In the genomic region with DNA sequence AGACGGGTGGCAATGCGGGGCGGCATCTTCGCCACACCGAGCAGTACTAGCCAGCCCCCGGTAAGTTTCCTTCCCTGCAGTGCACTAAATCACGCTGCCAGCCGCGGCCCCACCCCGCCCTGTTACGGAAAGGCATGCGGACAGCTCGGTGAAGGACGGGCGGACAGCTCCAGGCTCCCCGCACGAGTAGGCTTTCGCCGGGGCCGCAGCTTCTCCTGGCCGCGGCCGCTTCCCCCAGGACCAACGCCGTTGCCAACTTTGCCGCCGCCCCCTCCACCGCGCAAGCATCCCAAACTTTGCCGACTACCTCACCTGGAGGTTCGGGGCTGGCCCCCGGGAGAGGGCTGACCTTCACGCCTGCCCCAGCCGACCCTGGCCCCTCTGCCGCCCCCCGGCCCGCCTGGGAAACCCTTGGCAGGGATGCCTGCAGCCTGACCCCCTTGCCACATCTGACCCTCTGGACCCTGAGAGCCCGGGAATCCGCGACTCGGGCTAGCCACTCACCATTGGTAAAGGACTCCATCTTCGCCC, we compare ENCODE assay signal across 7 mouse cellular contexts. TPM values are rescaled to one million over a fixed set of nuclear protein-coding genes. Genes with fewer than 3 reads are reported as not detected.
DNase-seq lines count a peak whose midpoint lies in the region; ATAC-seq and TF ChIP-seq lines count a peak whose summit lies in the region.

No protein-coding gene starts in this region.

- no peaks in the 10 kb centered on the region for H3K9me3 ChIP-seq in heart, postnatal 0 days (replicated peaks; ENCODE audit: control insufficient read depth, low read length)

- H3K4me3 ChIP-seq in embryonic fibroblast, embryonic 13.5 days (ENCODE audit: insufficient read depth, low read length) = peak overlapping the region; percentile 98
- peak overlapping the region; percentile 83 for H3K4me3 ChIP-seq in heart, postnatal 0 days (ENCODE audit: low read depth, low read length)

- TF ChIP-seq CTCF in embryonic fibroblast, embryonic 13.5 days (IDR thresholded peaks at IDR 0.05; ENCODE audit: borderline replicate concordance, insufficient read depth, low read length) = no peak
- TF ChIP-seq CTCF in heart, postnatal 0 days (IDR thresholded peaks at IDR 0.05; ENCODE audit: low read depth) = no peak

- H3K4me1 ChIP-seq in embryonic fibroblast, embryonic 13.5 days (ENCODE audit: control insufficient read depth, insufficient read depth, low read length) = peaks cover 2% of the 10 kb centered on the region; the same call in 1 of the 2 replicates
- peaks cover 20% of the 10 kb centered on the region for H3K4me1 ChIP-seq in heart, postnatal 0 days (ENCODE audit: control insufficient read depth, insufficient read depth)

- peak overlapping the region; percentile 83 for H3K4me2 ChIP-seq in heart, postnatal 0 days (ENCODE audit: low read depth, low read length)

- peak; percentile 17; the same call in 1 of the 2 replicates for TF ChIP-seq POLR2A in embryonic fibroblast, embryonic 13.5 days (IDR thresholded peaks at IDR 0.05; ENCODE audit: low read depth, low read length)

- peak overlapping the region; percentile 95 for H3K9ac ChIP-seq in heart, postnatal 0 days (replicated peaks; ENCODE audit: low read depth, low read length)

- H3K36me3 ChIP-seq in heart, postnatal 0 days (replicated peaks; ENCODE audit: control insufficient read depth, insufficient read depth, low read length) = no peaks in the 10 kb centered on the region

- peak; percentile 63 for DNase-seq in CD4-positive helper T cell, adult 2 months (ENCODE audit: low read depth, low spot score)
- peak; percentile 61 for DNase-seq in R1 (ENCODE audit: low read depth, low spot score)
- DNase-seq in heart, postnatal 0 days (ENCODE audit: low spot score) = peak; percentile 59
- peak; percentile 70 to 78 for DNase-seq in kidney, postnatal 4 days
- DNase-seq in lung, postnatal 36 days = peak; percentile 77
- peak; percentile 54 for DNase-seq in right cerebral cortex, postnatal 14 days

- TF ChIP-seq EP300 in heart, postnatal 0 days (IDR thresholded peaks at IDR 0.05; ENCODE audit: low read depth) = no peak

- ATAC-seq in heart, postnatal 0 days (ENCODE audit: insufficient read depth, low read depth) = peak; percentile 6

- H3K27ac ChIP-seq in embryonic fibroblast, embryonic 13.5 days (ENCODE audit: insufficient read depth, low read length) = peak overlapping the region; percentile 72
- H3K27ac ChIP-seq in heart, postnatal 0 days (ENCODE audit: low read depth) = peak overlapping the region; percentile 100

- WGBS in heart, postnatal 0 days = under 1% methylated on average over 41 of the region's 42 CpGs

- H3K27me3 ChIP-seq in heart, postnatal 0 days (ENCODE audit: control insufficient read depth, insufficient read depth, low read length) = no peaks in the 10 kb centered on the region

RNA-seq across cellular contexts. Expression of a gene that starts 0.9 kb away (rescaled TPM):
- polyA plus RNA-seq in embryonic fibroblast, embryonic 13.5 days (2011; ENCODE audit: insufficient read length, low read depth, missing spikeins) = 78.7 and 92.3 TPM in 2 replicates
- 53.0 and 56.2 TPM in 2 replicates for total RNA-seq in heart, postnatal 0 days (2014; rRNA removed; ENCODE audit: low replicate concordance)
- polyA plus RNA-seq in heart, postnatal 0 days (2015; fragmentation: Nextera tagmentation; extraction: Ambion mirVana) = 10.0 and 10.3 TPM in 2 replicates

Comparison
In these comparisons a context has a peak if more than half of its experiments do, and no peak if none do; other contexts are left out.
1. Peak in every context shown above with its lines: DNase-seq, ATAC-seq, H3K4me3 ChIP-seq and H3K27ac ChIP-seq.